ENCODE assay signal across 8 mouse cellular contexts in genomic region chr7:80191455-80191854, GRCm38 (mm10). TPM values are rescaled to one million over a fixed set of nuclear protein-coding genes. Genes with fewer than 3 reads are reported as not detected.
DNase-seq lines count a peak whose midpoint lies in the region; ATAC-seq and TF ChIP-seq lines count a peak whose summit lies in the region.

No protein-coding gene starts in this region.

- no peak for TF ChIP-seq CTCF in lung, embryonic 14.5 days (IDR thresholded peaks at IDR 0.05; ENCODE audit: low read depth)

- peak overlapping the region; percentile 46; the same call in 1 of the 2 replicates for H3K4me2 ChIP-seq in embryonic facial prominence, embryonic 14.5 days (ENCODE audit: low read depth, low read length)
- no peak overlapping the region for H3K4me2 ChIP-seq in lung, embryonic 14.5 days

- WGBS in heart, embryonic 10.5 days, result 40% methylated on average over 5 of the region's 5 CpGs
- WGBS in embryonic facial prominence, embryonic 14.5 days, result 11% methylated on average over 1 of the region's 5 CpGs
- WGBS in lung, embryonic 14.5 days, result 61% methylated on average over 5 of the region's 5 CpGs

- intact Hi-C loops in heart, postnatal 36 days (cut with DNase I), result no loop called here

- peak; percentile 76 for ATAC-seq in embryonic facial prominence, embryonic 14.5 days (ENCODE audit: low read depth)
- peak; percentile 16; the same call in 1 of the 2 replicates for ATAC-seq in lung, embryonic 14.5 days (ENCODE audit: insufficient read depth)

- no peaks in the 10 kb centered on the region for H3K9me3 ChIP-seq in heart, embryonic 10.5 days
- H3K9me3 ChIP-seq in embryonic facial prominence, embryonic 14.5 days (ENCODE audit: control insufficient read depth, low read length), result no peaks in the 10 kb centered on the region
- no peaks in the 10 kb centered on the region for H3K9me3 ChIP-seq in lung, embryonic 14.5 days (ENCODE audit: low read depth, low read length)

- peaks cover 51% of the 10 kb centered on the region for H3K4me1 ChIP-seq in heart, embryonic 10.5 days
- H3K4me1 ChIP-seq in embryonic facial prominence, embryonic 14.5 days (ENCODE audit: control insufficient read depth, insufficient read depth, low read length), result peaks cover 40% of the 10 kb centered on the region
- H3K4me1 ChIP-seq in lung, embryonic 14.5 days (ENCODE audit: insufficient read depth), result peaks cover 24% of the 10 kb centered on the region

- H3K27ac ChIP-seq in heart, embryonic 10.5 days, result peak overlapping the region; percentile 87
- peak overlapping the region; percentile 84 for H3K27ac ChIP-seq in embryonic facial prominence, embryonic 14.5 days (replicated peaks; ENCODE audit: low read depth, low read length)
- peak overlapping the region; percentile 77; the same call in 1 of the 2 replicates for H3K27ac ChIP-seq in lung, embryonic 14.5 days (ENCODE audit: low read depth)

- no peak for DNase-seq in heart, embryonic 10.5 days (ENCODE audit: low spot score)
- no peak for DNase-seq in heart, postnatal 36 days
- DNase-seq in embryonic facial prominence, embryonic 14.5 days (ENCODE audit: low spot score), result peak; percentile 90
- peak; percentile 74 for DNase-seq in kidney, adult 11 months
- peak; percentile 36 for DNase-seq in lung, embryonic 14.5 days
- DNase-seq in spleen, postnatal 10 days (ENCODE audit: low spot score in 2 of 2), result peak; percentile 65 to 76
- DNase-seq in right cerebral cortex, adult 18-20 months, result no peak
- no peak for DNase-seq in gastrocnemius, postnatal 25 days

- no peaks in the 10 kb centered on the region for H3K36me3 ChIP-seq in heart, embryonic 10.5 days
- no peaks in the 10 kb centered on the region for H3K36me3 ChIP-seq in embryonic facial prominence, embryonic 14.5 days (ENCODE audit: control insufficient read depth, insufficient read depth, low read length)
- no peaks in the 10 kb centered on the region for H3K36me3 ChIP-seq in lung, embryonic 14.5 days (ENCODE audit: insufficient read depth)

- H3K4me3 ChIP-seq in heart, embryonic 10.5 days, result no peak overlapping the region
- H3K4me3 ChIP-seq in embryonic facial prominence, embryonic 14.5 days (ENCODE audit: low read depth, low read length), result no peak overlapping the region
- no peak overlapping the region for H3K4me3 ChIP-seq in lung, embryonic 14.5 days (ENCODE audit: low read depth, low read length)

- 0 out of 2 replicates have a peak overlapping the region, but pooled peaks have one; percentile 10 for H3K9ac ChIP-seq in embryonic facial prominence, embryonic 14.5 days (ENCODE audit: low read depth, low read length)
- H3K9ac ChIP-seq in lung, embryonic 14.5 days, result no peak overlapping the region

- no peaks in the 10 kb centered on the region for H3K27me3 ChIP-seq in heart, embryonic 10.5 days (ENCODE audit: insufficient read depth, poor library complexity, severe bottlenecking)
- no peaks in the 10 kb centered on the region for H3K27me3 ChIP-seq in embryonic facial prominence, embryonic 14.5 days (replicated peaks; ENCODE audit: control insufficient read depth, insufficient read depth, low read length)
- H3K27me3 ChIP-seq in lung, embryonic 14.5 days (ENCODE audit: insufficient read depth, low read length), result no peaks in the 10 kb centered on the region

RNA-seq across cellular contexts. Expression of gene Sema4b, which starts 4.8 kb away (rescaled TPM):
- polyA plus RNA-seq in heart, embryonic 10.5 days (2016; fragmentation: Nextera tagmentation; extraction: Ambion mirVana), result 7.8 and 8.9 TPM in 2 replicates
- total RNA-seq in heart, postnatal 36 days (2021), result 10 to 100 TPM; 12.1 to 12.4 TPM
- polyA plus RNA-seq in embryonic facial prominence, embryonic 14.5 days (2014; fragmentation: Nextera tagmentation; extraction: Ambion mirVana), result 10.5 and 11.9 TPM in 2 replicates
- 11.9 and 12.8 TPM in 2 replicates for polyA plus RNA-seq in lung, embryonic 14.5 days (2014; fragmentation: Nextera tagmentation; extraction: Ambion mirVana)
- 1 to 10 TPM; 1.6 to 2.5 TPM for total RNA-seq in gastrocnemius, postnatal 25 days (2021)

RNA-seq across cellular contexts. Expression of gene Cib1, which starts 41.2 kb away (rescaled TPM):
- polyA plus RNA-seq in heart, embryonic 10.5 days (2016; fragmentation: Nextera tagmentation; extraction: Ambion mirVana), result 61.9 and 74.9 TPM in 2 replicates
- total RNA-seq in heart, postnatal 36 days (2021), result 10 to 100 TPM; 15.6 to 16.3 TPM
- polyA plus RNA-seq in embryonic facial prominence, embryonic 14.5 days (2014; fragmentation: Nextera tagmentation; extraction: Ambion mirVana), result 73.7 and 89.1 TPM in 2 replicates
- polyA plus RNA-seq in lung, embryonic 14.5 days (2014; fragmentation: Nextera tagmentation; extraction: Ambion mirVana), result 66.4 and 67.4 TPM in 2 replicates
- total RNA-seq in gastrocnemius, postnatal 25 days (2021), result 1 to 10 TPM; 5.8 to 8.5 TPM

RNA-seq across cellular contexts. Expression of gene Gdpgp1, which starts 41.2 kb away (rescaled TPM):
- 5.2 and 5.8 TPM in 2 replicates for polyA plus RNA-seq in heart, embryonic 10.5 days (2016; fragmentation: Nextera tagmentation; extraction: Ambion mirVana)
- total RNA-seq in heart, postnatal 36 days (2021), result 1 to 10 TPM; 1.5 to 1.8 TPM
- polyA plus RNA-seq in embryonic facial prominence, embryonic 14.5 days (2014; fragmentation: Nextera tagmentation; extraction: Ambion mirVana), result 2.0 and 2.6 TPM in 2 replicates
- 3.9 and 4.0 TPM in 2 replicates for polyA plus RNA-seq in lung, embryonic 14.5 days (2014; fragmentation: Nextera tagmentation; extraction: Ambion mirVana)
- total RNA-seq in gastrocnemius, postnatal 25 days (2021), result under 1 TPM; 0.77 to 0.91 TPM

RNA-seq across cellular contexts. Expression of gene Ttll13, which starts 54.7 kb away (rescaled TPM):
- 0.54 and 0.84 TPM in 2 replicates for polyA plus RNA-seq in heart, embryonic 10.5 days (2016; fragmentation: Nextera tagmentation; extraction: Ambion mirVana)
- under 1 TPM; 0.14 to 0.53 TPM for total RNA-seq in heart, postnatal 36 days (2021)
- 0.35 and 0.79 TPM in 2 replicates for polyA plus RNA-seq in embryonic facial prominence, embryonic 14.5 days (2014; fragmentation: Nextera tagmentation; extraction: Ambion mirVana)
- polyA plus RNA-seq in lung, embryonic 14.5 days (2014; fragmentation: Nextera tagmentation; extraction: Ambion mirVana), result 0.50 and 0.71 TPM in 2 replicates
- total RNA-seq in gastrocnemius, postnatal 25 days (2021), result not detected

Comparison
In these comparisons a context has a peak if more than half of its experiments do, and no peak if none do; other contexts are left out.
1. DNase-seq: peak in embryonic facial prominence, embryonic 14.5 days (single experiment), kidney, adult 11 months (single experiment), lung, embryonic 14.5 days (single experiment) and spleen, postnatal 10 days (2 of 2); none in heart, embryonic 10.5 days (single experiment), heart, postnatal 36 days (0 of 2), right cerebral cortex, adult 18-20 months (single experiment) and gastrocnemius, postnatal 25 days (single experiment).
2. Peak in every context shown above with its lines, with median percentiles within 50 percentile points of each other: H3K27ac ChIP-seq.